Mouse (Mus musculus) neural tube, embryonic 13.5 days (tissue): ENCODE results near the gene Nudt8. TPM values are rescaled to one million over a fixed set of nuclear protein-coding genes. Genes with fewer than 3 reads are reported as not detected.
A peak's percentile ranks its signal among the peaks of the same experiment; 100 is the strongest.
"Not testable (repeated sequence)": the region's sequence is repeated elsewhere in the genome, so short reads cannot be mapped to it uniquely, and the experiment has no call there.

ENCODE experiments used
- ATAC-seq: fragments of 200-750 bp; cut with Nextera tagmentation; 2 replicates; pipeline ENCODE4 v1.8.0; 2017; ENCODE audit warnings: low read depth, mild to moderate bottlenecking, moderate TSS enrichment, moderate library complexity
- H3K27ac ChIP-seq: fragments of 300-500 bp; sonication (generic); replicated peaks from 2 replicates; pipeline ENCODE4 v1.5.1; 2015; ENCODE audit warnings: moderate library complexity, mild to moderate bottlenecking, inconsistent platforms
- H3K27me3 ChIP-seq: fragments of 300-500 bp; sonication (generic); 2 replicates; pipeline ENCODE4 v1.6.1; 2015; ENCODE audit warnings: mild to moderate bottlenecking, inconsistent platforms
- H3K36me3 ChIP-seq: fragments of 300-500 bp; sonication (generic); 2 replicates; pipeline ENCODE4 v1.6.1; 2015; ENCODE audit warnings: mild to moderate bottlenecking, inconsistent platforms
- H3K4me1 ChIP-seq: fragments of 300-500 bp; sonication (generic); replicated peaks from 2 replicates; pipeline ENCODE4 v1.6.1; 2015; ENCODE audit warnings: inconsistent platforms
- H3K4me2 ChIP-seq: fragments of 300-500 bp; sonication (generic); 2 replicates; pipeline ENCODE4 v1.6.1; 2015; ENCODE audit warnings: inconsistent platforms, mild to moderate bottlenecking, moderate library complexity
- H3K4me3 ChIP-seq: fragments of 300-500 bp; sonication (generic); 2 replicates; pipeline ENCODE4 v1.5.1; 2015; ENCODE audit warnings: mild to moderate bottlenecking, inconsistent platforms
- H3K9ac ChIP-seq: fragments of 300-500 bp; sonication (generic); 2 replicates; pipeline ENCODE4 v1.6.1; 2015; ENCODE audit warnings: moderate library complexity, mild to moderate bottlenecking, inconsistent platforms
- H3K9me3 ChIP-seq: fragments of 300-500 bp; sonication (generic); 2 replicates; pipeline ENCODE4 v1.6.1; 2016; ENCODE audit warnings: inconsistent platforms
- WGBS: fragments of 180-500 bp; shearing (Covaris S2); methylation state at CpG from one replicate; pipeline ENCODE4 v1.1.7; 2015; 5-methylcytosine and 5-hydroxymethylcytosine counted together
- polyA plus RNA-seq: library from polyadenylated mRNA; unstranded; fragments of >200 nt; fragmentation: Nextera tagmentation; extraction: Ambion mirVana; gene quantifications from 2 replicates; pipeline ENCODE4 v1.2.1, GENCODE M21; 2015

Gene Nudt8
- 22.5 and 22.9 TPM in 2 replicates for polyA plus RNA-seq

DNA sequence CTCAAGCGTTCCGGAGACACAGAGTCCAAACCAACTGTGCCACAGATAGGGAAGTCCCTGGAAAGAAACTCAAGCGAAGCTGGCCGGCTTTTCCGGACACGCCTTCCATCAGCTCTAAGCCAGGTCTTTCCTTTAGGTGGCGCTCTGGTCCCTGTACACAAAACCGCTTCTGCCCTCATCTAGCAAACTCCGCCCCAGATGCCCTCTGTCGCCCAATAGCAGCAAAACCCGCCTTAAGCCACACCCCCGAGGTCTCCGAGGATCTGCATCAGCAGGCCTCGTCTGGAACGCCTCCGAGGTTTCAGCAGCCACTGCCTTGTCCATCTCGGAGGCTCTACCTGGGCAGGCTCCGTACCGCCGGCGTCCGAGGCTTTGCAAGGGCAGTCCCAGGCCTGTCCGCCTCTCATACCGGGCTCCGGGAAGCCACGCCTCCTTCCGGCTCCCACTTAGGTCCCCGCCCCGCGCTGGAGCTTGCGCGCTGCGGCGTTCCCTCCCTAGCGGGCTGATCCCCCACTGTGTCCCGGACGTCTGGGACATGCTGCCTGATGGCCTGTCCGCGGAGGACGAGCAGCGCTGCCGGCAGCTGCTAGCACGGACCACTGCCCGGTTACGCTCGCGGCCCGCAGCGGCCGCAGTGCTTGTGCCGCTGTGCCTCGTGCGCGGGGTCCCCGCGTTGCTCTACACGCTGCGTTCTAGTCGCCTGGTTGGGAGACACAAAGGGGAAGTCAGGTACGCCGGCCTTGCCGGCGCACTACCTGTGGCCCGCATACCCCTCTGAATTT, at the start of gene Nudt8, which contains the start of gene Gm49405:
Gene Nudt8, plus strand, starts transcription at position 462 of the 782 bp plus-strand sequence.
Gene Gm49405, plus strand, starts transcription at position 508 of the 782 bp plus-strand sequence.
- peaks cover 6% of the 10 kb centered on the region; the same call in 1 of the 2 replicates for H3K36me3 ChIP-seq
- peak; percentile 86 for ATAC-seq
- H3K4me3 ChIP-seq = peak within 1 kb of the TSS; percentile 62
- H3K27me3 ChIP-seq = no peaks in the 10 kb centered on the region
- peak within 1 kb of the TSS; percentile 91 for H3K4me2 ChIP-seq
- H3K27ac ChIP-seq = peak within 1 kb of the TSS; percentile 97
- WGBS = under 1% methylated on average over 64 of the region's 64 CpGs
- H3K9ac ChIP-seq = peak within 1 kb of the TSS; percentile 88
- H3K4me1 ChIP-seq = peaks cover 20% of the 10 kb centered on the region
- H3K9me3 ChIP-seq = no peaks in the 10 kb centered on the region

DNA sequence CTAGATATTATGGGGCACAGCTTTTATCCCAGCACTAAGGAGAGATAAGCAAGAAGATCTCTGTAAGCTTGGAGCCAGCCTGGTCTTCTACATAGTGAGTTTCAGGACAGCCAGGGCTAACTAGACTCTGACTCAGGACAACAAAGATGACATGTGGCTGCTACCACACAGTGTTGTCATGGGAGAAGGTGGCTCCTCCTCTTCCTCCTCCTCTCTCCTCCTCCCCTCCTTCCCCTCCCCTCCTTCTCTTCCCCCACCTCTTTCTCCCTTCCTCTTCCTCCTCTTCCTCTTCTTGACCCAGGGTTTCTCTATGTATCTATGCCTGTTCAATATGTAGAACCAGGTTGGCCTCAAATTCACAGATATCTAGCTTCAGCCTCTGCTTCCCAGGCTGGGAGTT, 48.9 kb upstream of the Nudt8 start:
- no peak overlapping the region for H3K4me2 ChIP-seq

DNA sequence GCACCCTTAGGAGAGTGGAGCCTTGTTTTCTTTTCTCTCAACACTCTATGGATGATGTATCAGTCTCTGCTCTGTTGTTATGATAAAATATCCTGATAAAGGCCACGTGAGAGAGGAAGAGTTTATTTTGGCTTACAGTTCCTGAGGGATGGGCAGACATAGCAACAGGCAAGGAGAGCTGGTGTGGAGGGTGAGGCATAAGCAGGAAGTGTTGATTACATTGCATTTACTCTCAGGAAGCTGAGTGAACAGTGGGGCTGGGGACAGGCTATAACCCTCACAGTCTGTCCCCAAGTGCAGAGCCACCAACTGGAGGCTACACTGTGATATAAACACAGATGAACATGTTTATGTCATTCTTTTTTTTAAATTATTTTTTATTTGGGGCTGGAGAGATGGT, 48.3 kb upstream of the Nudt8 start:
- H3K4me2 ChIP-seq = no peak overlapping the region
- no peaks in the 10 kb centered on the region for H3K9me3 ChIP-seq
- no peaks in the 10 kb centered on the region for H3K27me3 ChIP-seq
- no peak for ATAC-seq
- H3K9ac ChIP-seq = no peak overlapping the region
- 56% methylated on average over 1 of the region's 1 CpGs for WGBS
- no peak overlapping the region for H3K27ac ChIP-seq
- H3K4me1 ChIP-seq = no peaks in the 10 kb centered on the region
- no peaks in the 10 kb centered on the region for H3K36me3 ChIP-seq
- no peak overlapping the region for H3K4me3 ChIP-seq

More for the DNA sequence above, 48.9 kb upstream of the Nudt8 start:
- no peaks in the 10 kb centered on the region for H3K27me3 ChIP-seq
- no peaks in the 10 kb centered on the region for H3K36me3 ChIP-seq
- H3K9ac ChIP-seq = no peak overlapping the region
- H3K4me1 ChIP-seq = no peaks in the 10 kb centered on the region
- ATAC-seq = no peak
- H3K27ac ChIP-seq = no peak overlapping the region
- H3K9me3 ChIP-seq = no peaks in the 10 kb centered on the region
- H3K4me3 ChIP-seq = no peak overlapping the region

DNA sequence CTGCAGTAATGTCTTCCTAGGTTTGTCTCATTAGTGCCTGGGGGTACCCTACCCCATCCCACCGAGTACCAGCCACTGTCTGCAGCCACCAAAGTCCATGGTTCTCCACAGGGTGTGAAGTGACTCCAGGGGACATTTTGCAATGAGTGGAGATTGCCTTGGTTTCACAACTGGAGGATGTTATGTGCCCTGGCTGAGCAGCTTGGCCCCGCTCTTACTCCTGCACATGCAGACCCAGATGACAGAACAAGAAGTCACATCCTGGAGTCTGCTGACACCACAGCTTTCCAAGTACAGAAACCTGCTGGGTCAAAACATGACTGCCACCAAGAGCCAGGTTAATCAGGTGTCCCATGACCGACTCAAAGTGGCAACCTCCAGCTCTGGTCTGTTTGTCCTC, 45.3 kb upstream of the Nudt8 start:
- 75% methylated on average over 3 of the region's 3 CpGs for WGBS
- H3K9me3 ChIP-seq = no peaks in the 10 kb centered on the region
- no peak overlapping the region for H3K9ac ChIP-seq
- no peak overlapping the region for H3K4me2 ChIP-seq
- H3K27ac ChIP-seq = no peak overlapping the region
- H3K36me3 ChIP-seq = no peaks in the 10 kb centered on the region
- no peak overlapping the region for H3K4me3 ChIP-seq
- no peak for ATAC-seq
- H3K4me1 ChIP-seq = no peaks in the 10 kb centered on the region
- H3K27me3 ChIP-seq = no peaks in the 10 kb centered on the region

DNA sequence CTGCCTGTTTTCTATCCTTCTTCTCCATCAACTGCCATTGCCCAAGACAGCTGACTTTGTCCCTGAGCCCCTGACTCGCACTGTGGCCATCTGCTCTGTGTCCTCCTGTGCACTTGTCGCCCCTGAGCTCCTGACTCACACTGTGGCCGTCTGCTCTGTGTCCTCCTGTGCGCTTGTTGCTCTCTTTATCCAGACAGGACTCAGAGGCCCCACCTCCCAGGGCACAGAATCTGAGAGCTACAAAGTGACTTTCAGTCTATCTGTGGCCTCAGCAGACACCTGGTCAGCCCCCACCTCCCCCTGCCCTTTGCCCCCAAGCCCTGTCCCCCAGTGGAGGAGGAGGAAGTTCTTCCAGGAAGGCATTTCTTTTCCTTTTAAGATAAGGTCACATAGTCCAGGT, 44.6 kb upstream of the Nudt8 start:
- no peak overlapping the region for H3K9ac ChIP-seq
- WGBS = 60% methylated on average over 4 of the region's 4 CpGs
- H3K4me2 ChIP-seq = no peak overlapping the region
- ATAC-seq = no peak
- H3K4me1 ChIP-seq = no peaks in the 10 kb centered on the region
- H3K27me3 ChIP-seq = no peaks in the 10 kb centered on the region
- H3K4me3 ChIP-seq = no peak overlapping the region
- no peak overlapping the region for H3K27ac ChIP-seq
- no peaks in the 10 kb centered on the region for H3K9me3 ChIP-seq
- no peaks in the 10 kb centered on the region for H3K36me3 ChIP-seq

DNA sequence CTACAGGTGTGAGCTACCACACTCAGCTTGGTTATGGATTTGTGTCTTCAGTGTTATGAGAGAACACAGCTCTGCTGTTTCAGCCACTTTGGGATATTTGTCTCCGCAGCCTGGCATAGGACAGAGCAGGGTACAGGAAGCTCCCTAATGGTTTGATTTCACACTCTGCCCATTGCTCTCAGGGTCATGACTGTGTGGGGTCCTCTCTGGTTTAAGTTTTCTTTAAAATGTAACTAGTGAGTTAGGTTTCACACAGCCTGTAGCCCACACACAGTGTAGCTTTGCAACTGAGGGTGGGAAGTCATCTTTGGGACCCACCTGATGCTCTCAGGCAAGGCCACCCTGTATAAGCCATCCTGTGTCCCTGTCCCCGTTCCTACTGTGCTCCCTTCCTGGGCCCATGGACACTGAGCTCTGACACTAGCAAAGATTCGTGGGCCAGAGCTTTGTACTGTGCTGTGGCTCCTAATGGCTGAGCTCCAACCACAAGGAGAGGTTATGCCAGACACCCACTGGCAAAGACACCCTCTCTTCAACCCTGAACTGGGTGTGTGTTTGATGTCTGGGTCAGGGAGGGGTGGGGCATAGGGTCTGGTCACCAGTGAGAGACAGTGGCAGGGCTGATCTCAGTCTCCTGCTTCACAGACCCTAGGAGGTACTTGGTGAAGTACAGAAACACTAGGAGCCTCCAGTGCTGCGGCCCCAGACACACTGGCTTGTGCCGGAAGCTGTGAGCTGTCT, 42.9 kb upstream of the Nudt8 start:
- not testable (repeated sequence) for H3K4me3 ChIP-seq, ATAC-seq, H3K36me3 ChIP-seq, H3K4me1 ChIP-seq, H3K27me3 ChIP-seq, H3K9ac ChIP-seq, H3K4me2 ChIP-seq, H3K9me3 ChIP-seq, H3K27ac ChIP-seq
- WGBS = 80% methylated on average over 5 of the region's 5 CpGs

DNA sequence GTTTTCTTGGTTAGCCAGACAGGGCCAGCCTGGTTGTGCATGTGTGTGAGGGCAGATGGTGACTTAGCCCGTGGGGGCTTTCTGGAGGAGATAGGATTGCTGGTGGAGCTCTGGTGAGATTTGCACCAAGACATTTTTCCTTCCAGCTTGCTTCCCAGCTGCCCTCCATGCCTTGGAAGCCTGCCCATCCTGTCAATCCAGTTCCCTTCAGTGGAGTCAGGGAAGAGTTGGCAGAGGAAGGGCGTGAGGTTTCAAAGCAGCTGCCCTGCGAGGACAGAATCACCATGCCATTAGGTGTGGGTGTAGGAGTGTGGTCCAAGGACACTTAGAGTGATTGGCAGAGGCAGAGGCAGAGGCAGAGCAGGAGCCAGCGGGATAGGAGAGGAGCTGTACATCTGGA, 41.9 kb upstream of the Nudt8 start, which contains the start of gene Aldh3b3:
Gene Aldh3b3, plus strand, starts transcription at position 176 of the 400 bp plus-strand sequence.
- no peaks in the 10 kb centered on the region for H3K36me3 ChIP-seq
- ATAC-seq = no peak
- no peaks in the 10 kb centered on the region for H3K27me3 ChIP-seq
- no peak within 1 kb of the TSS for H3K4me2 ChIP-seq
- WGBS = 78% methylated on average over 4 of the region's 4 CpGs
- no peak within 1 kb of the TSS for H3K27ac ChIP-seq
- no peak within 1 kb of the TSS for H3K9ac ChIP-seq
- H3K9me3 ChIP-seq = no peaks in the 10 kb centered on the region
- no peaks in the 10 kb centered on the region for H3K4me1 ChIP-seq
- H3K4me3 ChIP-seq = no peak within 1 kb of the TSS

DNA sequence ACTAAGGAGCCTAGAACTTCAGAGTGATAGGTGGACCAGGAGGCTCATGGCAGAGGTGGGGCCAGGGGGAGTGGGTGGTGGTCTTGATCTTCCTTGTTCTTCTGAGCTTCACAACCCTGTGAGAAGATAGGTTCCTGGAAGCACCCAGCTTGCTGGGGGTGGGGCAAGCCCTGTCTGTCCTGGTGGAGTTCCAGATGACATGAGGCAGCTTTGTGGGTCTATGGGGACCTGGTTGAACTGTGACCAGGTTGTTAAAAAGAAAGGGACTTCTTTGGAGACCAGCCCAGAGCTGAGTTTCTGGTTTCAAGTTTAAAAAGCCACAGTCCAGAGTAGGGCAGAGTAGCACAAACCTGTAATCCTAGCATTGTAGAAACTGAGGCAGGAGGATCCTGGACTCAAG, 41.4 kb upstream of the Nudt8 start:
- no peak overlapping the region for H3K4me3 ChIP-seq
- no peak overlapping the region for H3K27ac ChIP-seq
- H3K4me2 ChIP-seq = no peak overlapping the region
- no peaks in the 10 kb centered on the region for H3K36me3 ChIP-seq
- H3K4me1 ChIP-seq = no peaks in the 10 kb centered on the region
- no peaks in the 10 kb centered on the region for H3K27me3 ChIP-seq
- no peak overlapping the region for H3K9ac ChIP-seq
- no peak for ATAC-seq
- no peaks in the 10 kb centered on the region for H3K9me3 ChIP-seq

DNA sequence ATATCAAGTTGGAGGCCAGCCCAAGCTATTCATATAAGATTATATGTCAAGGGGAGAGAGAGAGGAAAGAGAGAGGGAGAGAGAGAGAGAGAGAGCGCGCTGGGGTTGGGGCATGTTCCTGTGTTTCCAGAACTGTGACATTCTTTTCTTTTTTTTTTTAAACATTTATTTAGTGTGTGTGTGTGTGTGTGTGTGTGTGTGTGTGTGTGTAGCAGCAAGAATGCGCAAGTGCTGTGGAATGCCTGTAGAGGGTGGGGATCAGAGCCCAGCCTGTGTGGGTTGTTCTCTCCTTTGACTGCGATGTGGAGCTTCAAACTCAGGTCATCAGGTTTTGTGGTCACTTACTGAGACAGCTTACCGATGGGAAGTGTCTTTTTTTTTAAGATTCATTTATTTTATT, 40.2 kb upstream of the Nudt8 start:
- no peaks in the 10 kb centered on the region for H3K36me3 ChIP-seq
- H3K9ac ChIP-seq = no peak overlapping the region
- H3K4me2 ChIP-seq = no peak overlapping the region
- H3K9me3 ChIP-seq = no peaks in the 10 kb centered on the region
- H3K27ac ChIP-seq = no peak overlapping the region
- H3K27me3 ChIP-seq = no peaks in the 10 kb centered on the region
- ATAC-seq = no peak
- WGBS = 85% methylated on average over 5 of the region's 5 CpGs
- no peak overlapping the region for H3K4me3 ChIP-seq
- H3K4me1 ChIP-seq = no peaks in the 10 kb centered on the region

DNA sequence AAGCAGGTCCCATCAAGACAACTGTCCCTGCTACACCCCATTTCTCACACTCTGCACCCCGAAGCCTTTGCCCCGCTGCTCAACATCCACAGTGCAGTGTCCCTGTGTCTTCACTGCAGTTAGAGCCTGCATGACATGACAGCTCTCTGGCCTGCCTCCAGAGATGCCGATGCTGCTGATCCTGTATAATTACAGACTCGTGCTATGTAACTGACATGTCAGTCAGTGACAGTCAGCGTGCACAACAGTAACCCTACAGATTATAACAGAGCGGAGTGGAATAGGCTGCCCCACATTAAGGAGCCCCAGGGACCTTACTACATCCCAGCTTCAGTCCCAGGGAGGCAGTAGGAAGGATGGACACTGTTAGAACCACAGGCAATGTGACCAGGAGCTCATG, 38.6 kb upstream of the Nudt8 start:
- not testable (repeated sequence) for H3K4me2 ChIP-seq, H3K4me3 ChIP-seq, H3K36me3 ChIP-seq, H3K4me1 ChIP-seq, ATAC-seq, H3K9me3 ChIP-seq, H3K27me3 ChIP-seq, H3K9ac ChIP-seq, H3K27ac ChIP-seq
- 92% methylated on average over 6 of the region's 6 CpGs for WGBS

DNA sequence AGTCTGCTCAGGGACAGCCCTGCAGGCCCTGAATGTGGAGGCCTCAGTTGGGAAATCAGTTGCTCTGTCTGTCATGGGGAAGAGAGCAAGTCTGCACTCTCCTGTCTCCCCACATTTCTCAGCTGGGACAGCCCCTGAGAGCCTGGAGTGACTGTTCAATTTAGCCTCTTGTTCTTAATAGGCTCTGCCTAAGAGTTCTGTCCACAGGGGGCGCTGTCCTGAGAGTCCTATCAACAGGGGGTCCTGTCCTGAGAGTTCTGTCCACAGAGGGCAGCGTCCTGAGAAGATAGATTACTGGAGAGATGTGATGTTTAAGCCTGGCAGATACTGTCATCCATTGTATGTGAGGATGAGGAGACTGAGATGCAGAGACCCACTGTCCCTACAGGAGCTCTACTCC, 37.9 kb upstream of the Nudt8 start:
- Histone ChIP-seq H3K4me1 (no peaks in the 10 kb centered on the region), H3K4me3 (no peak overlapping the region), H3K27ac (no peak overlapping the region), H3K27me3 (no peaks in the 10 kb centered on the region), H3K9me3 (no peaks in the 10 kb centered on the region), H3K9ac (no peak overlapping the region), H3K4me2 (no peak overlapping the region), H3K36me3 (no peaks in the 10 kb centered on the region)
- WGBS = 14% methylated on average over 2 of the region's 2 CpGs
- no peak for ATAC-seq

DNA sequence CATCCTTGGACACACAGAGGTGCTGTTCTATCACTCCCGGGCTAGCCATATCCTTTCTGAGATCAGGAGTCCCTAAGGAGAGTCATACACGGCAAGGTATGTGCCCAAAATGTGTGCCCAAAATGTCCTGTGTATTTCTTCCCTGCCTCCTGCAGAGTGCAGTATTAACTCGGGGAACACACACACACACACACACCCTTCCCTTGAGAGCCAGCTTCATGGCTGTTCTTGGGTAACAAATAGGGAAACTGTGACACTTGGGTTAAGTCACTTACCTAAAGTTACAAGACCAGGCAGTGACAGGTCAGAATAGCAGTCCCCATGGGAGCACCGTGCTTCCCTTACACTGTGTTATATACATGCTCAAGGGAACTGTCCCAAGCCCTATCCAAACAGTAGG, 36.4 kb upstream of the Nudt8 start:
- Histone ChIP-seq H3K4me2 (no peak overlapping the region), H3K36me3 (no peaks in the 10 kb centered on the region)
- no peak for ATAC-seq

More for the DNA sequence above, 36.4 kb upstream of the Nudt8 start:
- Histone ChIP-seq H3K27me3 (no peaks in the 10 kb centered on the region), H3K9ac (no peak overlapping the region), H3K9me3 (no peaks in the 10 kb centered on the region), H3K27ac (no peak overlapping the region), H3K4me1 (no peaks in the 10 kb centered on the region), H3K4me3 (no peak overlapping the region)
- 68% methylated on average over 4 of the region's 4 CpGs for WGBS
